Mouse (Mus musculus) liver, postnatal 0 days (tissue): ENCODE measurements around the gene Ankle2. TPM values are rescaled to one million over a fixed set of nuclear protein-coding genes. Genes with fewer than 3 reads are reported as not detected.
A peak's percentile ranks its signal among the peaks of the same experiment; 100 is the strongest.

Experiments
- ATAC-seq: fragments of 200-750 bp; cut with Nextera tagmentation; 2 replicates; pipeline ENCODE4 v1.8.0; 2017; ENCODE audit warnings: mild to moderate bottlenecking, moderate library complexity
- DNase-seq: peaks from one replicate; pipeline ENCODE4 v3.0.0-alpha.2; 2016
- H3K27ac ChIP-seq: fragments of 300-500 bp; sonication (generic); 2 replicates; pipeline ENCODE4 v1.5.1; 2014; ENCODE audit warnings: antibody characterized with exemption, moderate library complexity, mild to moderate bottlenecking, low read depth
- H3K27me3 ChIP-seq: fragments of 300-500 bp; sonication (generic); 2 replicates; pipeline ENCODE4 v1.6.1; 2014; ENCODE audit warnings: low read length, control low read depth, mixed read lengths; ENCODE audit not compliant: insufficient read depth
- H3K36me3 ChIP-seq: fragments of 300-500 bp; sonication (generic); replicated peaks from 2 replicates; pipeline ENCODE4 v1.6.1; 2014; ENCODE audit warnings: mild to moderate bottlenecking, control low read depth, low read length, moderate library complexity, mixed read lengths; ENCODE audit not compliant: insufficient read depth
- H3K4me1 ChIP-seq: fragments of 300-500 bp; sonication (generic); 2 replicates; pipeline ENCODE4 v1.6.1; 2014; ENCODE audit warnings: antibody characterized with exemption, mild to moderate bottlenecking, control low read depth; ENCODE audit not compliant: insufficient read depth
- H3K4me2 ChIP-seq: fragments of 300-500 bp; sonication (generic); 2 replicates; pipeline ENCODE4 v1.6.1; 2014; ENCODE audit warnings: low read depth, mild to moderate bottlenecking, low read length, moderate library complexity, mixed read lengths
- H3K4me3 ChIP-seq: fragments of 300-500 bp; sonication (generic); 2 replicates; pipeline ENCODE4 v1.5.1; 2014; ENCODE audit warnings: low read depth, low read length
- H3K9ac ChIP-seq: fragments of 300-500 bp; sonication (generic); replicated peaks from 2 replicates; pipeline ENCODE4 v1.6.1; 2014; ENCODE audit warnings: mild to moderate bottlenecking, moderate library complexity
- H3K9me3 ChIP-seq: fragments of 300-500 bp; sonication (generic); 2 replicates; pipeline ENCODE4 v1.6.1; 2016; ENCODE audit warnings: mild to moderate bottlenecking, control low read depth, low read length, mixed read lengths
- CTCF ChIP-seq: sonication (generic); IDR thresholded peaks from 2 replicates; pipeline ENCODE4 v1.5.1; 2016; ENCODE audit warnings: antibody characterized with exemption, low read depth
- EP300 ChIP-seq: IDR thresholded peaks from 2 replicates; pipeline ENCODE4 v1.6.1; 2016; ENCODE audit warnings: antibody characterized with exemption, low read depth, mild to moderate bottlenecking
- WGBS: fragments of 180-500 bp; shearing (Covaris S2); extraction: QIAGEN DNeasy Blood & Tissue Kit; methylation state at CpG from one replicate; pipeline ENCODE4 v1.1.7; 2014; ENCODE audit not compliant: insufficient replicate concordance; 5-methylcytosine and 5-hydroxymethylcytosine counted together
- polyA plus RNA-seq: library from polyadenylated mRNA; unstranded; fragments of >200 nt; fragmentation: Nextera tagmentation; extraction: Ambion mirVana; gene quantifications from 2 replicates; pipeline ENCODE4 v1.2.1, GENCODE M21; 2015

The Ankle2 gene
- polyA plus RNA-seq, 1 experiment from 2014 or later: 8.6 TPM

DNA sequence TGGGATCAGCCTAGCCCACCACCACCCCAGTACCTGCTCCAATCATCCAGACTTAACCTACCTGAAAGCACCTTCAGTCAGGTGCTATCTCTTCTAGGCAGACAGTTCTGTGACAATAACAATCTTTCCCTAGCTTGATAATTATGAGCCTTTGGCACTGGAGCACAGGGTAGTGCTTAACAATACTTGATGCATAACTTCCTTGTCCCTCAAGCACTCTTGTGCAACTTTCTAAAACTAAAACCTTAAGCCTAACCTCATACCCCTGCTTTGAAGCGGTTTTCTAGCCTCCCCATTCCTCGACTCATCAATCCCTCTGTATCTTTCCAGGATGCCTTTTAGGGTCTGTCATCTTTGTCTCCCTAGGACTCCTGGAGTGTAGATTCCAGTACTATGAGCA lies 44.0 kb downstream of the Ankle2 start:
- Histone ChIP-seq H3K27me3 (no peaks in the 10 kb centered on the region), H3K9ac (no peak overlapping the region), H3K9me3 (no peaks in the 10 kb centered on the region), H3K27ac (no peak overlapping the region), H3K4me3 (no peak overlapping the region), H3K4me2 (no peak overlapping the region), H3K36me3 (peaks cover 5% of the 10 kb centered on the region; the same call in 1 of the 2 replicates), H3K4me1 (no peaks in the 10 kb centered on the region)
- DNase-seq (no peak), ATAC-seq (no peak)
- 76% methylated on average over 2 of the region's 2 CpGs for WGBS
- no peak for TF ChIP-seq EP300

DNA sequence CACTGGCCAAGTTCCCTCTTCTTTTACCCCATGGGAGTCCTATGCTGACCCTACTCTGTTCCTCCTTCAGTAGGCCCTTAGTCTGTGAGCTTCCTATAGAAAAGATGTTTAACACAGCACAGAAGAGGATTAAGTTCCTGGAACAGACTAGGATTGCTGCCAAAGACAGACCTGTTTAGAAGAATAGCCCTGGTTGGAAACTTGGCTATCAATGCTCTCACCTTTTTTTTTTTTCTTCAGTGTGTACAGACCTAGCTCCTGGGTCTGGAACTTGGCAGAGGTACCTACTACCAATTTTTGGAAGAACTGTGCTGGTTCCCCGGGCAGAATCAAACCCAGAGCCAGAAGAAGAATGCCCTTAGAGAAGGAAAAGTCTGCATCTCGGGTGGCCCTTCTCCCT lies 45.6 kb downstream of the Ankle2 start:
- H3K9me3 ChIP-seq: no peaks in the 10 kb centered on the region
- DNase-seq (no peak), ATAC-seq (no peak)
- no peaks in the 10 kb centered on the region for H3K4me1 ChIP-seq
- H3K27ac ChIP-seq: no peak overlapping the region
- H3K9ac ChIP-seq: no peak overlapping the region
- H3K27me3 ChIP-seq: no peaks in the 10 kb centered on the region
- TF ChIP-seq EP300 (no peak), CTCF (no peak)
- no peak overlapping the region for H3K4me3 ChIP-seq
- H3K4me2 ChIP-seq: no peak overlapping the region
- WGBS: 63% methylated on average over 2 of the region's 2 CpGs
- H3K36me3 ChIP-seq: peaks cover 5% of the 10 kb centered on the region; the same call in 1 of the 2 replicates

DNA sequence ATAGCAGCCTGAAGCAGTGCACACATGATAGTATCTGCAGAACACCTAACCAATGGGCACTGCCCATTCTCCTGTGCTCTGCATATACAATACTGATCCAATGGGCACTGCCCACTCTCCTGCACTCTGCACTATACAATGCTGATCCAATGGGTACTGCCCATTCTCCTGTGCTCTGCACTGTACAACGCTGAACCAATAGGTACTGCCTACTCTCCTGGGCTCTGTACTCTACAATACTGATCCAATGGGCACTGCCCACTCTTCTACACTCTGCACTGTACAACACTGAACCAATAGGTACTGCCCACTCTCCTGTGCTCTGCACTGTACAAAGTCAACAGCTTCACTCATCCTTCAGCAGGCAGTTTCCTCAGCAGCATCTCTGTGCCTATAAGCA lies 46.1 kb downstream of the Ankle2 start:
- no peak overlapping the region for H3K9ac ChIP-seq
- no peak for DNase-seq
- H3K4me1 ChIP-seq: no peaks in the 10 kb centered on the region
- no peak overlapping the region for H3K4me3 ChIP-seq
- no peak for ATAC-seq
- H3K36me3 ChIP-seq: peaks cover 5% of the 10 kb centered on the region; the same call in 1 of the 2 replicates
- no peaks in the 10 kb centered on the region for H3K27me3 ChIP-seq
- WGBS: 95% methylated on average over 1 of the region's 1 CpGs
- H3K4me2 ChIP-seq: no peak overlapping the region
- H3K9me3 ChIP-seq: no peaks in the 10 kb centered on the region
- TF ChIP-seq CTCF: no peak
- no peak for TF ChIP-seq EP300
- H3K27ac ChIP-seq: no peak overlapping the region

- Histone ChIP-seq H3K9ac (no peak overlapping the region), H3K4me3 (no peak overlapping the region), H3K36me3 (peaks cover 2% of the 10 kb centered on the region; the same call in 1 of the 2 replicates), H3K4me1 (peaks cover 15% of the 10 kb centered on the region), H3K9me3 (no peaks in the 10 kb centered on the region), H3K4me2 (no peak overlapping the region), H3K27ac (no peak overlapping the region), H3K27me3 (no peaks in the 10 kb centered on the region)
- DNase-seq: no peak
- ATAC-seq: no peak
- WGBS: 84% methylated on average over 2 of the region's 2 CpGs
- TF ChIP-seq CTCF (no peak), EP300 (no peak)
These were observed 51.2 kb downstream of the Ankle2 start for GRCm38 (mm10) chr5:110281984-110282383.

DNA sequence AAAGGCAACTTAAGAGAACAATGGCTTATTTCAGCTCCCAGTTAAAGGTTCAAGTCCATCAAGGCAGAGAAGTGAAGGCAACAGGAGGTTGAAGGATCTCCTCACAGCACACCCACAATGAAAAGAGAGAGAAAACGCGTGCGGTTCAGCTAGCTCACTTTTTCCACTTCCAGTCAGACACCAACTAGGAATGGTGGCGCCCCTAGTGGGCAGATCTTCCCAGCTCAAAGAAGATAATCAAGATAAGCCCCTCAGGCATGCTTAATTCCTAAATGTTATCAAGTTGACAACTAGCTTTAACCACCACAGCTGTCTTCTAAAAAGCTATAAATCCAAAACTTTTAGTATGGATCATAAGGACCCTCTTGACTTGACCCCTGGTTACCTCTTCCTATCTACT lies 53.7 kb downstream of the Ankle2 start:
- Histone ChIP-seq H3K9me3 (no peaks in the 10 kb centered on the region), H3K9ac (peak overlapping the region; percentile 81), H3K27me3 (no peaks in the 10 kb centered on the region), H3K27ac (peak overlapping the region; percentile 93), H3K4me1 (peaks cover 15% of the 10 kb centered on the region), H3K4me3 (peak overlapping the region; percentile 75), H3K36me3 (peaks cover 8% of the 10 kb centered on the region), H3K4me2 (peak overlapping the region; percentile 99)
- ATAC-seq (no peak), DNase-seq (peak; percentile 85)
- 3% methylated on average over 4 of the region's 4 CpGs for WGBS
- TF ChIP-seq CTCF (peak; percentile 87), EP300 (no peak)

DNA sequence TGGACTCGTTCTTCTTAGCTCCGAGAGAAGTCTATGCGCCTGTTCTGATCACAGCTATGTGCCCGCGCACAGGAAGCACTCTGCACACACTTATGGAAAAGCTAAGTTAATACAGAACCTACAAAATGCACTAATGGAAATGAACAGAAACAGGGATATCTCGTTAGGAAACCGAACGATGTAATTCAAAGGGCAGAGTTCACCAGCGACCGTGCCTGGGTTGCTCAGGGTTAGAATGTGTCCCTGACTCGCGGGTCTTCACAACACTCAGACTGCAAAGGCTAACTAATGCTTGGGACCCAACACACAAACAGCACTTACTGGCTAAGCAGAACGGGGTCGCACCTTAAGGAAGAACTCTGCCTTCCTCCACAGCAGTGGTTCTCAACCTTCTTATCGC lies 54.4 kb downstream of the Ankle2 start:
- peak; percentile 41 for DNase-seq
- H3K9me3 ChIP-seq: no peaks in the 10 kb centered on the region

More for the DNA sequence above, 54.4 kb downstream of the Ankle2 start:
- Histone ChIP-seq H3K36me3 (peaks cover 14% of the 10 kb centered on the region), H3K4me1 (peaks cover 15% of the 10 kb centered on the region), H3K4me2 (peak overlapping the region; percentile 99), H3K27me3 (no peaks in the 10 kb centered on the region), H3K9ac (peak overlapping the region; percentile 81), H3K4me3 (peak overlapping the region; percentile 75), H3K27ac (peak overlapping the region; percentile 93)
- WGBS: 1% methylated on average over 15 of the region's 15 CpGs
- no peak for TF ChIP-seq CTCF
- no peak for TF ChIP-seq EP300
- ATAC-seq: no peak
